Mouse (Mus musculus) heart, embryonic 14.5 days (tissue): ENCODE measurements around the gene Ptprd. TPM values are rescaled to one million over a fixed set of nuclear protein-coding genes. Genes with fewer than 3 reads are reported as not detected.

Experiments
- ATAC-seq: fragments of 200-750 bp; cut with Nextera tagmentation; 2 replicates; pipeline ENCODE4 v1.8.0; 2017; ENCODE audit warnings: low read depth, moderate TSS enrichment; ENCODE audit not compliant: insufficient number of reproducible peaks, insufficient read depth, low FRiP score
- H3K27ac ChIP-seq, 2 experiments: fragments of 200-500 bp in 1 of 2; fragments of 300-500 bp in 1 of 2; sonication (generic) in 1 of 2; replicated peaks in 1 of 2; 2 replicates each; pipeline ENCODE4 v1.5.1; 2012 to 2014; ENCODE audit warnings: low read depth in 2 of 2, low read length in 2 of 2, control low read depth in 1 of 2, mild to moderate bottlenecking in 1 of 2, mixed read lengths in 1 of 2; ENCODE audit not compliant: control insufficient read depth in 1 of 2, insufficient read depth in 1 of 2
- H3K27me3 ChIP-seq: fragments of 300-500 bp; sonication (generic); 2 replicates; pipeline ENCODE4 v1.6.1; 2014; ENCODE audit warnings: mild to moderate bottlenecking, low read length, control low read depth; ENCODE audit not compliant: control insufficient read depth, insufficient read depth
- H3K36me3 ChIP-seq: fragments of 300-500 bp; sonication (generic); 2 replicates; pipeline ENCODE4 v1.6.1; 2014; ENCODE audit warnings: mild to moderate bottlenecking, control low read depth, low read length, mixed read lengths; ENCODE audit not compliant: control insufficient read depth, insufficient read depth
- H3K4me1 ChIP-seq, 2 experiments: fragments of 200-500 bp in 1 of 2; fragments of 300-500 bp in 1 of 2; sonication (generic) in 1 of 2; 2 replicates each; pipeline ENCODE4 v1.6.1; 2012 to 2014; ENCODE audit warnings: low read length in 2 of 2, control low read depth in 1 of 2, mixed read lengths in 1 of 2; ENCODE audit not compliant: control insufficient read depth in 2 of 2, insufficient read depth in 2 of 2
- H3K4me2 ChIP-seq: fragments of 300-500 bp; sonication (generic); 2 replicates; pipeline ENCODE4 v1.6.1; 2014; ENCODE audit warnings: mild to moderate bottlenecking, low read length
- H3K4me3 ChIP-seq, 2 experiments: fragments of 200-500 bp in 1 of 2; fragments of 300-500 bp in 1 of 2; sonication (generic) in 1 of 2; 2 replicates each; pipeline ENCODE4 v1.5.1; 2012 to 2014; ENCODE audit warnings: low read length in 2 of 2, mild to moderate bottlenecking in 2 of 2, control low read depth in 1 of 2, low read depth in 1 of 2, moderate library complexity in 1 of 2; ENCODE audit not compliant: control insufficient read depth in 1 of 2, insufficient read depth in 1 of 2
- H3K9ac ChIP-seq: fragments of 300-500 bp; sonication (generic); 2 replicates; pipeline ENCODE4 v1.6.1; 2014; ENCODE audit warnings: mild to moderate bottlenecking, low read length
- H3K9me3 ChIP-seq: fragments of 300-500 bp; sonication (generic); 2 replicates; pipeline ENCODE4 v1.6.1; 2016; ENCODE audit warnings: low read length, control low read depth; ENCODE audit not compliant: control insufficient read depth
- WGBS: fragments of 180-500 bp; shearing (Covaris S2); extraction: QIAGEN DNeasy Blood & Tissue Kit; methylation state at CpG from one replicate; pipeline ENCODE4 v1.1.7; 2014; 5-methylcytosine and 5-hydroxymethylcytosine counted together
- polyA plus RNA-seq: library from polyadenylated mRNA; unstranded; fragments of >200 nt; fragmentation: Nextera tagmentation; extraction: Ambion mirVana; gene quantifications from 2 replicates; pipeline ENCODE4 v1.2.1, GENCODE M21; 2014

Ptprd gene
- polyA plus RNA-seq, 1 experiment from 2014 or later = 21.8 TPM

GRCm38 (mm10) chr4:76282886-76283285 lies 1928.9 kb downstream of the Ptprd start:
- 57% methylated on average over 4 of the region's 4 CpGs for WGBS
- H3K4me3 ChIP-seq = no peak overlapping the region

GRCm38 (mm10) chr4:76262727-76263126 lies 1949.0 kb downstream of the Ptprd start:
- H3K36me3 ChIP-seq = no peaks in the 10 kb centered on the region
- H3K27ac ChIP-seq = no peak overlapping the region
- no peak overlapping the region for H3K9ac ChIP-seq
- 0 out of 4 replicates have a peak, but pooled peaks cover 0 to 6% of the 10 kb centered on the region in 2 experiments for H3K4me1 ChIP-seq
- H3K4me2 ChIP-seq = no peak overlapping the region
- H3K27me3 ChIP-seq = no peaks in the 10 kb centered on the region
- 83% methylated on average over 4 of the region's 4 CpGs for WGBS
- no peak overlapping the region for H3K4me3 ChIP-seq
- no peak for ATAC-seq
- H3K9me3 ChIP-seq = no peaks in the 10 kb centered on the region

More at GRCm38 (mm10) chr4:76282886-76283285, 1928.9 kb downstream of the Ptprd start:
- Histone ChIP-seq H3K27ac (no peak overlapping the region), H3K36me3 (no peaks in the 10 kb centered on the region), H3K9me3 (no peaks in the 10 kb centered on the region), H3K27me3 (no peaks in the 10 kb centered on the region), H3K4me1 (peaks cover 0 to 14% of the 10 kb centered on the region in 2 experiments; a peak in 2 of 4 replicates), H3K4me2 (no peak overlapping the region), H3K9ac (no peak overlapping the region)
- ATAC-seq = no peak

GRCm38 (mm10) chr4:76260686-76261085 lies 1951.1 kb downstream of the Ptprd start:
- no peak for ATAC-seq
- Histone ChIP-seq H3K9me3 (no peaks in the 10 kb centered on the region), H3K36me3 (no peaks in the 10 kb centered on the region), H3K9ac (no peak overlapping the region), H3K27ac (no peak overlapping the region), H3K4me1 (peaks cover 0 to 11% of the 10 kb centered on the region in 2 experiments; a peak in 2 of 4 replicates), H3K27me3 (no peaks in the 10 kb centered on the region), H3K4me3 (no peak overlapping the region), H3K4me2 (no peak overlapping the region)
- 86% methylated on average over 1 of the region's 1 CpGs for WGBS

GRCm38 (mm10) chr4:76260286-76260685 lies 1951.5 kb downstream of the Ptprd start:
- H3K27ac ChIP-seq = no peak overlapping the region
- ATAC-seq = no peak
- 79% methylated on average over 3 of the region's 3 CpGs for WGBS
- H3K4me2 ChIP-seq = no peak overlapping the region
- H3K9me3 ChIP-seq = no peaks in the 10 kb centered on the region
- H3K36me3 ChIP-seq = no peaks in the 10 kb centered on the region
- H3K27me3 ChIP-seq = no peaks in the 10 kb centered on the region
- peaks cover 0 to 11% of the 10 kb centered on the region in 2 experiments; a peak in 2 of 4 replicates for H3K4me1 ChIP-seq
- no peak overlapping the region for H3K4me3 ChIP-seq
- H3K9ac ChIP-seq = no peak overlapping the region

- Histone ChIP-seq H3K4me1 (peaks cover 0 to 11% of the 10 kb centered on the region in 2 experiments; a peak in 2 of 4 replicates), H3K36me3 (no peaks in the 10 kb centered on the region), H3K9ac (no peak overlapping the region), H3K4me2 (no peak overlapping the region), H3K27me3 (no peaks in the 10 kb centered on the region), H3K4me3 (no peak overlapping the region), H3K27ac (no peak overlapping the region), H3K9me3 (no peaks in the 10 kb centered on the region)
- WGBS = 37% methylated on average over 2 of the region's 2 CpGs
- ATAC-seq = no peak
Observed at GRCm38 (mm10) chr4:76259636-76260035, 1952.1 kb downstream of the Ptprd start.

- WGBS = 82% methylated on average over 6 of the region's 6 CpGs
- Histone ChIP-seq H3K4me2 (no peak overlapping the region), H3K27ac (no peak overlapping the region), H3K4me1 (peaks cover 0 to 13% of the 10 kb centered on the region in 2 experiments; a peak in 2 of 4 replicates), H3K9me3 (no peaks in the 10 kb centered on the region), H3K36me3 (0 out of 2 replicates have a peak, but pooled peaks cover 4% of the 10 kb centered on the region), H3K9ac (no peak overlapping the region), H3K27me3 (no peaks in the 10 kb centered on the region), H3K4me3 (no peak overlapping the region)
- no peak for ATAC-seq
Observed at GRCm38 (mm10) chr4:76244371-76244770, 1967.4 kb downstream of the Ptprd start.

GRCm38 (mm10) chr4:76241542-76241941 lies 1970.2 kb downstream of the Ptprd start:
- H3K36me3 ChIP-seq = 0 out of 2 replicates have a peak, but pooled peaks cover 3% of the 10 kb centered on the region
- H3K4me1 ChIP-seq = peaks cover 3 to 22% of the 10 kb centered on the region in 2 experiments; a peak in 3 of 4 replicates
- no peak overlapping the region for H3K9ac ChIP-seq
- peak overlapping the region in 1 of 2 experiments; percentile 42; a peak in 1 of 4 replicates for H3K27ac ChIP-seq
- peak overlapping the region; percentile 23; the same call in 1 of the 2 replicates for H3K4me2 ChIP-seq
- no peaks in the 10 kb centered on the region for H3K27me3 ChIP-seq
- no peaks in the 10 kb centered on the region for H3K9me3 ChIP-seq
- no peak overlapping the region for H3K4me3 ChIP-seq
- no peak for ATAC-seq

- Histone ChIP-seq H3K27me3 (no peaks in the 10 kb centered on the region), H3K9me3 (no peaks in the 10 kb centered on the region), H3K9ac (no peak overlapping the region), H3K4me1 (peaks cover 3 to 22% of the 10 kb centered on the region in 2 experiments; a peak in 3 of 4 replicates), H3K36me3 (no peaks in the 10 kb centered on the region), H3K27ac (peak overlapping the region in 1 of 2 experiments; percentile 42; a peak in 2 of 4 replicates), H3K4me3 (no peak overlapping the region), H3K4me2 (peak overlapping the region; percentile 23; the same call in 1 of the 2 replicates)
- WGBS = 10% methylated on average over 3 of the region's 3 CpGs
- ATAC-seq = peak; percentile 39; the same call in 1 of the 2 replicates
Observed at GRCm38 (mm10) chr4:76241140-76241539, 1970.6 kb downstream of the Ptprd start.
